Mouse (Mus musculus) liver, embryonic 14.5 days (tissue): Measurements from ENCODE around the gene Efcab5.

Experiments
- CTCF ChIP-seq: IDR thresholded peaks from 2 replicates; pipeline ENCODE4 v1.5.1; 2016; ENCODE audit warnings: antibody characterized with exemption, low read depth, control low read depth
- EP300 ChIP-seq: IDR thresholded peaks from 2 replicates; pipeline ENCODE4 v1.6.1; 2016; ENCODE audit warnings: antibody characterized with exemption, low read depth

DNA sequence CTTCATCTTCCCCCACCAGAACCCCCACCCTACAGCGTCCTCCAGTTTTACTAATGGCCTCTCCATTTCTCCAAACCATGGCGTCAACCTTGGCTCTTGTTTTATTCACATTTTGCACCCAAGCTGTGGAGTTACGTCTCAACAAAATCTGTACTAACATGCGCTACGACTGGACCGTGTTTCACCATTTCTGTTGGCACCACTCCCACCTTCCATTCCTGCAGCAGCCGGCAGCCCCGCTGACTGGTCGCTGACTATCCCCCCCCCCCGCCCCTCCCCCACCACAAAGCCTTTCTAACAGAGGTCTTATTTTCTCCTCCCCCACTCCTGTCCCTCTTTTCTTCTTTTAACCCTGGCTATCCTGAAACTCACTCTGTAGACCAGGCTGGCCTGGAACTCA lies 93.6 kb downstream of the Efcab5 start:
- TF ChIP-seq EP300 (no peak), CTCF (no peak)
